Mouse (Mus musculus): ENCODE data around the gene Tex14.
A peak's percentile ranks its signal among the peaks of the same experiment; 100 is the strongest.
"Not testable (repeated sequence)": the region's sequence is repeated elsewhere in the genome, so short reads cannot be mapped to it uniquely, and the experiment has no call there.

Gene Tex14

GRCm38 (mm10) chr11:87448476-87449199 lies 43.8 kb downstream of the Tex14 start:
- peak; percentile 66 for DNase-seq

GRCm38 (mm10) chr11:87449200-87449547 lies 44.3 kb downstream of the Tex14 start:
- no peak for DNase-seq

GRCm38 (mm10) chr11:87449847-87450246 lies 45.0 kb downstream of the Tex14 start:
- not testable (repeated sequence) for DNase-seq

- DNase-seq, result not testable (repeated sequence)
Measured at GRCm38 (mm10) chr11:87452779-87453178, 47.9 kb downstream of the Tex14 start.

- DNase-seq, result no peak
Measured at GRCm38 (mm10) chr11:87453216-87454034, 48.6 kb downstream of the Tex14 start.

- DNase-seq, result no peak
Measured at GRCm38 (mm10) chr11:87454035-87454690, 49.3 kb downstream of the Tex14 start.

GRCm38 (mm10) chr11:87455573-87455972 lies 50.7 kb downstream of the Tex14 start:
- DNase-seq, result no peak

- DNase-seq, result no peak
Measured at GRCm38 (mm10) chr11:87455984-87456383, 51.1 kb downstream of the Tex14 start.

- peak; percentile 38 for DNase-seq
Measured at GRCm38 (mm10) chr11:87460566-87460965, 55.7 kb downstream of the Tex14 start.

GRCm38 (mm10) chr11:87461780-87462460 lies 57.1 kb downstream of the Tex14 start:
- peak; percentile 92 for DNase-seq

- DNase-seq, result peak; percentile 63
Measured at GRCm38 (mm10) chr11:87462461-87463242, 57.8 kb downstream of the Tex14 start.

- no peak for DNase-seq
Measured at GRCm38 (mm10) chr11:87463243-87463540, 58.3 kb downstream of the Tex14 start.

GRCm38 (mm10) chr11:87463792-87464430 lies 59.0 kb downstream of the Tex14 start:
- DNase-seq, result not testable (repeated sequence)

GRCm38 (mm10) chr11:87465990-87466593 lies 61.2 kb downstream of the Tex14 start:
- no peak for DNase-seq

GRCm38 (mm10) chr11:87467491-87468277 lies 62.8 kb downstream of the Tex14 start:
- DNase-seq, result no peak

- peak; percentile 25 for DNase-seq
Measured at GRCm38 (mm10) chr11:87468278-87468655, 63.4 kb downstream of the Tex14 start.

- DNase-seq, result no peak
Measured at GRCm38 (mm10) chr11:87468706-87469315, 63.9 kb downstream of the Tex14 start.

- DNase-seq, result peak; percentile 81
Measured at GRCm38 (mm10) chr11:87470807-87471698, 66.2 kb downstream of the Tex14 start.

- DNase-seq, result not testable (repeated sequence)
Measured at GRCm38 (mm10) chr11:87471699-87471997, 66.8 kb downstream of the Tex14 start.

All from cerebellum, adult 9-11 months (tissue).